Mouse (Mus musculus) embryo, embryonic 10.5 days (tissue): ENCODE data around the gene Utp3.
A peak's percentile ranks its signal among the peaks of the same experiment; 100 is the strongest.

Source experiments
- DNase-seq: peaks from one replicate; pipeline ENCODE4 v3.0.0-alpha.2; 2015; ENCODE audit warnings: low spot score

Utp3 gene

GRCm38 (mm10) chr5:88569541-88569940, 15.3 kb downstream of the Utp3 start:
- DNase-seq, result no peak

- no peak for DNase-seq
Observed at GRCm38 (mm10) chr5:88574829-88575228, 20.6 kb downstream of the Utp3 start.

GRCm38 (mm10) chr5:88575506-88576338, 21.5 kb downstream of the Utp3 start:
- no peak for DNase-seq

- DNase-seq, result no peak
Observed at GRCm38 (mm10) chr5:88580681-88581080, 26.4 kb downstream of the Utp3 start.

GRCm38 (mm10) chr5:88581343-88581742, 27.1 kb downstream of the Utp3 start:
- no peak for DNase-seq

GRCm38 (mm10) chr5:88583271-88584031, 29.2 kb downstream of the Utp3 start:
- DNase-seq, result peak; percentile 79

GRCm38 (mm10) chr5:88584061-88584460, 29.8 kb downstream of the Utp3 start:
- DNase-seq, result peak; percentile 53

- DNase-seq, result no peak
Observed at GRCm38 (mm10) chr5:88586407-88587174, 32.3 kb downstream of the Utp3 start.

- DNase-seq, result peak; percentile 46
Observed at GRCm38 (mm10) chr5:88587211-88587934, 33.1 kb downstream of the Utp3 start.

- no peak for DNase-seq
Observed at GRCm38 (mm10) chr5:88588481-88588880, 34.2 kb downstream of the Utp3 start.

- no peak for DNase-seq
Observed at GRCm38 (mm10) chr5:88593421-88594172, 39.3 kb downstream of the Utp3 start.

GRCm38 (mm10) chr5:88594173-88594569, 39.9 kb downstream of the Utp3 start:
- no peak for DNase-seq

- no peak for DNase-seq
Observed at GRCm38 (mm10) chr5:88595537-88596455, 41.5 kb downstream of the Utp3 start.

- no peak for DNase-seq
Observed at GRCm38 (mm10) chr5:88598961-88599360, 44.7 kb downstream of the Utp3 start.

GRCm38 (mm10) chr5:88602030-88602429, 47.8 kb downstream of the Utp3 start:
- DNase-seq, result no peak

GRCm38 (mm10) chr5:88602713-88603112, 48.5 kb downstream of the Utp3 start:
- no peak for DNase-seq

- no peak for DNase-seq
Observed at GRCm38 (mm10) chr5:88604046-88604445, 49.8 kb downstream of the Utp3 start.

GRCm38 (mm10) chr5:88604641-88605358, 50.5 kb downstream of the Utp3 start:
- DNase-seq, result no peak
